Mouse (Mus musculus): Measurements from ENCODE around the gene Ttc29.

Gene Ttc29

GRCm38 (mm10) chr8:78426875-78427768, 214.0 kb downstream of the Ttc29 start:
- no peak for DNase-seq

- DNase-seq: no peak
Measured at GRCm38 (mm10) chr8:78427769-78428130, 214.7 kb downstream of the Ttc29 start.

GRCm38 (mm10) chr8:78428148-78428547, 215.1 kb downstream of the Ttc29 start:
- no peak for DNase-seq

- no peak for DNase-seq
Measured at GRCm38 (mm10) chr8:78431356-78431755, 218.3 kb downstream of the Ttc29 start.

GRCm38 (mm10) chr8:78432451-78432850, 219.4 kb downstream of the Ttc29 start:
- no peak for DNase-seq

- DNase-seq: no peak
Measured at GRCm38 (mm10) chr8:78433318-78433717, 220.2 kb downstream of the Ttc29 start.

- no peak for DNase-seq
Measured at GRCm38 (mm10) chr8:78434340-78434739, 221.2 kb downstream of the Ttc29 start.

- no peak for DNase-seq
Measured at GRCm38 (mm10) chr8:78434823-78435623, 221.9 kb downstream of the Ttc29 start.

- no peak for DNase-seq
Measured at GRCm38 (mm10) chr8:78435624-78435960, 222.5 kb downstream of the Ttc29 start.

- DNase-seq: no peak
Measured at GRCm38 (mm10) chr8:78436071-78436651, 223.1 kb downstream of the Ttc29 start, which contains the start of gene Pou4f2. Gene Pou4f2 (minus strand): TSS chr8:78436645.

GRCm38 (mm10) chr8:78436661-78437060, 223.6 kb downstream of the Ttc29 start:
- no peak for DNase-seq

- DNase-seq: no peak
Measured at GRCm38 (mm10) chr8:78437140-78438045, 224.3 kb downstream of the Ttc29 start.

- DNase-seq: no peak
Measured at GRCm38 (mm10) chr8:78438121-78438520, 225.0 kb downstream of the Ttc29 start.

- DNase-seq: no peak
Measured at GRCm38 (mm10) chr8:78442781-78443180, 229.7 kb downstream of the Ttc29 start.

Measured in cerebellum, adult 9-10 months (tissue).